Mouse (Mus musculus) small intestine, adult 2 months (tissue): ENCODE measurements around the gene Uchl1.

ENCODE experiments used
- CTCF ChIP-seq: fragments of 200-500 bp; IDR thresholded peaks from 2 replicates; pipeline ENCODE4 v1.5.1; 2012; ENCODE audit warnings: low read depth, mild to moderate bottlenecking, control low read depth, inconsistent platforms, low read length, moderate library complexity, mixed read lengths; ENCODE audit not compliant: insufficient replicate concordance, insufficient read length; ENCODE audit errors: extremely low read depth
- POLR2A ChIP-seq: fragments of 200-500 bp; IDR thresholded peaks from 2 replicates; pipeline ENCODE4 v1.6.1; 2012; ENCODE audit warnings: low read depth, mild to moderate bottlenecking, control low read depth, inconsistent platforms, low read length, moderate library complexity

DNA sequence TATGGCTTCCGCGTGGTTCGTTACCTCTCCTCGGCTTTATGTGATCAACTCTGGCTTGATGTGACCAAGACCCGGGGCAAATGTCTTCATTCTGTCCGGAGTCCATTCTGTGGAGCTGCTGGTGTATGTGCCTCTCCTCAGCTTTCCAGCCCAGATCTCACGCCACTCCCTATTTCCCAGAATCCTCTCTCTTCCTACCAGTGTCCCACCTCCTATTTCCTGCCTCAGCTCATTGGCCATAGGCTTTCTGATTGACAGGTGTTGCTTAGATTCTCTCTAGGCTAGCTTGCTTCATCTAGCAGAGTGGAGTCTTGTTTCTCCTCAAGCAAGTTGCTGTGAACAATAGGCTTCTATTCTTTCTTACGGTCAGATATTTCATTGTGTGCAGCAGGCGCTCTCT, 13.9 kb downstream of the Uchl1 start:
- no peak for TF ChIP-seq CTCF
- no peak for TF ChIP-seq POLR2A
